Mouse (Mus musculus) kidney, postnatal 25 days (tissue): ENCODE results near the gene Ccdc78.
"Not testable (repeated sequence)": the region's sequence is repeated elsewhere in the genome, so short reads cannot be mapped to it uniquely, and the experiment has no call there.

Experiments
- DNase-seq, 2 experiments: peaks; one replicate each; pipeline ENCODE4 v3.0.0; 2021; ENCODE audit warnings: mixed read lengths in 2 of 2

Ccdc78 gene

GRCm38 (mm10) chr17:25786280-25786679, at the start of gene Ccdc78:
TSS of gene Ccdc78 (plus strand) at chr17:25786580.
- DNase-seq = no peak

- DNase-seq = no peak
These were observed 47.5 kb upstream of the Ccdc78 start for GRCm38 (mm10) chr17:25738861-25739260.

GRCm38 (mm10) chr17:25741471-25741870, 44.9 kb upstream of the Ccdc78 start:
- not testable (repeated sequence) for DNase-seq

- no peak for DNase-seq
These were observed 42.5 kb upstream of the Ccdc78 start for GRCm38 (mm10) chr17:25743831-25744230.

GRCm38 (mm10) chr17:25744311-25744710, 42.1 kb upstream of the Ccdc78 start:
- no peak for DNase-seq

GRCm38 (mm10) chr17:25748238-25748637, 38.1 kb upstream of the Ccdc78 start:
- no peak for DNase-seq

- DNase-seq = no peak
These were observed 37.1 kb upstream of the Ccdc78 start for GRCm38 (mm10) chr17:25749314-25749713.

GRCm38 (mm10) chr17:25751446-25751845, 34.9 kb upstream of the Ccdc78 start:
- peak; percentile 61 to 64 for DNase-seq

GRCm38 (mm10) chr17:25754241-25754640, 32.1 kb upstream of the Ccdc78 start, which contains the start of gene Msln:
TSS of gene Msln (minus strand) at chr17:25754378.
- no peak for DNase-seq

GRCm38 (mm10) chr17:25755086-25755485, 31.3 kb upstream of the Ccdc78 start:
- DNase-seq = no peak

GRCm38 (mm10) chr17:25755627-25756377, 30.6 kb upstream of the Ccdc78 start:
- no peak for DNase-seq

GRCm38 (mm10) chr17:25756378-25757242, 29.8 kb upstream of the Ccdc78 start:
- DNase-seq = no peak

GRCm38 (mm10) chr17:25757691-25758090, 28.7 kb upstream of the Ccdc78 start:
- no peak for DNase-seq

GRCm38 (mm10) chr17:25760148-25760547, 26.2 kb upstream of the Ccdc78 start:
- no peak for DNase-seq

GRCm38 (mm10) chr17:25761561-25761970, 24.8 kb upstream of the Ccdc78 start:
- DNase-seq = no peak

GRCm38 (mm10) chr17:25762591-25762990, 23.8 kb upstream of the Ccdc78 start:
- DNase-seq = no peak

- DNase-seq = no peak
These were observed 20.5 kb upstream of the Ccdc78 start for GRCm38 (mm10) chr17:25765886-25766285.

- no peak for DNase-seq
These were observed 17.0 kb upstream of the Ccdc78 start for GRCm38 (mm10) chr17:25769331-25769730.

GRCm38 (mm10) chr17:25773549-25774120, 12.7 kb upstream of the Ccdc78 start, which contains the start of gene Narfl:
TSS of gene Narfl (plus strand) at chr17:25773776.
- DNase-seq = peak; percentile 97 to 98

- peak; percentile 52 to 67 for DNase-seq
These were observed 10.9 kb upstream of the Ccdc78 start for GRCm38 (mm10) chr17:25775318-25776062.

GRCm38 (mm10) chr17:25777948-25778347, 8.4 kb upstream of the Ccdc78 start:
- DNase-seq = no peak

GRCm38 (mm10) chr17:25781339-25781738, 5.0 kb upstream of the Ccdc78 start:
- peak in 1 of 2 experiments; percentile 33 for DNase-seq
